Mouse (Mus musculus) left cerebral cortex, adult 9 months (tissue): ENCODE measurements around the gene Gm10203.

ENCODE experiments used
- DNase-seq, 2 experiments: peaks; one replicate each; pipeline ENCODE4 v3.0.0; 2022; ENCODE audit warnings: low spot score in 2 of 2

Gene Gm10203

GRCm38 (mm10) chr6:149179064-149179463 is 49.1 kb downstream of the Gm10203 start:
- DNase-seq = no peak
